Mouse (Mus musculus) E14TG2a.4 (cell line): Measurements from ENCODE around the gene Nsmce1.
A peak's percentile ranks its signal among the peaks of the same experiment; 100 is the strongest.

Source experiments
- H3K27me3 ChIP-seq: 2 replicates; pipeline ENCODE4 v1.6.1; 2014; ENCODE audit warnings: low read length, control low read depth; ENCODE audit not compliant: insufficient read depth
- H3K36me3 ChIP-seq: 2 replicates; pipeline ENCODE4 v1.6.1; 2014; ENCODE audit warnings: low read length, control low read depth; ENCODE audit not compliant: insufficient read depth
- H3K4me1 ChIP-seq: replicated peaks from 2 replicates; pipeline ENCODE4 v1.6.1; 2014; ENCODE audit warnings: low read depth, low read length, control low read depth
- H3K4me3 ChIP-seq: replicated peaks from 2 replicates; pipeline ENCODE4 v1.5.1; 2014; ENCODE audit warnings: mild to moderate bottlenecking, low read length
- H3K9me3 ChIP-seq: 2 replicates; pipeline ENCODE4 v1.6.1; 2014; ENCODE audit warnings: low read length, control low read depth
- CTCF ChIP-seq: conservative IDR thresholded peaks from 2 replicates; pipeline ENCODE4 v1.5.1; 2014; ENCODE audit warnings: low read length
- NANOG ChIP-seq: IDR thresholded peaks from 2 replicates; pipeline ENCODE4 v1.6.1; 2014; ENCODE audit warnings: borderline replicate concordance, low read length, mixed read lengths
- POU5F1 ChIP-seq: IDR thresholded peaks from 2 replicates; pipeline ENCODE4 v1.6.1; 2014; ENCODE audit warnings: low read length, borderline replicate concordance

Gene Nsmce1

DNA sequence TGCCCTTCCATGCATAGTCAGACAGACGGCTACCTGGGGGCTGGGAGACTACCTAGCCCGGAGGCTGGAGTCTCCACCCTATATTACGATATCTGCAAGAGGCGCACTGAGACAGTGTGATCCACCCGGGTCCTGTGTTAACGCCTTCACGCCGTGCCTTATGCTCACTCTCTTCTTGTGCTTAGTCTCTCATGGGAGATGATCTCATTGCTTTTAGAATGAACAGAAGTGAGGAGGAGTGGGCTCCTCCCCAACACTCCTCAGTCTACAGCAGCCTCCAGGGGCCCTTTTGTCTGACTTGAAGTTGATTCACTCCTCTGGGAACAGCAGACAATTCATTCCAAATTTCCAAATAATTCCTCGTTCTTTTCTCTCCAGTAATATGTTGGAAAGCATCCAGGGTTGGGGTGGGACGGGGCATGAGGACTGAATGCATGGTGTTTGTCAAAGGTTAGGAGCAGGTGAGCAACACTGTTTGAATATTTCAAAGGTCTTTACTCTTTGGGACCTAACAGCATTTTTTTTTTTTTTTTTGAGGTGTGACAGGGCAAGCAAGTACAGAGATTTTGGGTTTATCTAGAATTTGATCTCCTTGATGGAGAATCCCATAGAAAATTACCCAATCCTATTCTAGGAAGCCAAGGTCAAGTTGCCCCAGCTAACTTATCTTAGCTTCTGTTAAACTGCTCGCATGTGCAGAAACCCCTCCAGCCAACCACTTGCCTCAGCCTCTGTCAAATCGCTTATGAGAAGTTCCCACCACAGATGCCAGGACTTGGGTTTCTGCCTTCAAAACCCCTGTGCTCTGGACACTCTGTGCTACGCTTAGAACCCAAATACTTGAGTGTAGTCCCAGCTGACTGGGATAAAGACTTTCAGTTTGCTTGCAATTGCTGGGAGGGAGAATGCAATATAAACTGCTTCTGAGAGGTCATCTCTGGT is 8.8 kb upstream of the Nsmce1 start:
- H3K4me1 ChIP-seq, result no peaks in the 10 kb centered on the region
- no peak for TF ChIP-seq NANOG
- no peak for TF ChIP-seq CTCF
- TF ChIP-seq POU5F1, result no peak
- H3K9me3 ChIP-seq, result no peaks in the 10 kb centered on the region
- H3K27me3 ChIP-seq, result peaks cover 8% of the 10 kb centered on the region; the same call in 1 of the 2 replicates
- no peaks in the 10 kb centered on the region for H3K36me3 ChIP-seq
- H3K4me3 ChIP-seq, result no peak overlapping the region

DNA sequence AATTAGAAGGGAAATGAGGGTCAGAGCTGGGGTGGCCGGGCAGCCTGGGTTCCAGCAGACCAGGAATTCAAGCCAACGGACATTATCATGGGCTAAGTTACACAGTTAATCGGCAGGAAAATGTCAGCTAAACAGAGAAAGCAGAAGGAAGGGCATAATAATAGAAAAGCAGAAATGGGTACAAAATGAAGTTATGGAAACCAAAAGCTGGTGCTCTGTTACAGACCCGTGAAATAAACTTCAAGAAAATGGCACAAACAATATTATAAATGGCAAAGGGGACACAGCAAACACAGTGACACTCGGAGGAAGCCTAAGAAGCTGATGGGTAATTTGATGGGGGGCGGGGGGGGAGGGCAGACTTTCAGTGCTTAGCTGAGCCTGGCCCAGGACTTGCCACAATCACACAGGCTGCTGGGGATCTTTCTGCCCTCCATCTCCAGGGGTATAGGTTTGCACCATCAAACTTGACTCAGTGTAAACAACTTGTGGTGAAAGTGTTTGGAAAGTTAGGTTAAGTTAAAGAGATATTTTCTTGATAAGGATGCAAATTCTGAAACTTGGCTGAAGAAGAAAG is 4.6 kb upstream of the Nsmce1 start:
- H3K27me3 ChIP-seq, result peaks cover 8% of the 10 kb centered on the region; the same call in 1 of the 2 replicates
- no peak overlapping the region for H3K4me3 ChIP-seq
- H3K9me3 ChIP-seq, result no peaks in the 10 kb centered on the region
- peaks cover 34% of the 10 kb centered on the region for H3K4me1 ChIP-seq
- no peaks in the 10 kb centered on the region for H3K36me3 ChIP-seq
- no peak for TF ChIP-seq POU5F1

- Histone ChIP-seq H3K36me3 (peaks cover 5% of the 10 kb centered on the region; the same call in 1 of the 2 replicates), H3K27me3 (no peaks in the 10 kb centered on the region), H3K4me1 (peaks cover 54% of the 10 kb centered on the region), H3K9me3 (no peaks in the 10 kb centered on the region), H3K4me3 (peak overlapping the region; percentile 84; the same call in 1 of the 2 replicates)
- TF ChIP-seq CTCF, result no peak
- no peak for TF ChIP-seq POU5F1
- no peak for TF ChIP-seq NANOG
These were observed 1.2 kb upstream of the Nsmce1 start for GRCm38 (mm10) chr7:125492551-125492950.

DNA sequence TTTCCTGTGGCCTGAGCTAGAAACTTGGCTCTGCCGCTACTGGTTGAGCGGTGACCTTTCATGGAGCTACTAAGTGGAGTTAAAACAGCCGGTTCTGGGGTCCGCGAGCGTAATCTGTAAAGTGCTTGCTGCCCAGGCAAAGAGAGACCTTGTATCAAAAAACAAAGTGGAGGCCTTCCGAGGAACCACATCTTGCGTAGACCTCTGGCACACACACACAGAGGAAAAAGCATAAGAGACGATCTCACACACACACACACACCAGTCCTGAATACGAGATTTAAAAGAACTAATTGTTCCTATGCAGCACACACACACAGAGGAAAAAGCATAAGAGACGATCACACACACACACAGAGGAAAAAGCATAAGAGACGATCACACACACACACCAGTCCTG is 364 bp upstream of the Nsmce1 start:
- no peaks in the 10 kb centered on the region for H3K27me3 ChIP-seq
- TF ChIP-seq CTCF (no peak), NANOG (no peak), POU5F1 (no peak)
- H3K4me1 ChIP-seq, result peaks cover 62% of the 10 kb centered on the region
- H3K36me3 ChIP-seq, result peaks cover 5% of the 10 kb centered on the region
- H3K4me3 ChIP-seq, result peak overlapping the region; percentile 84
- H3K9me3 ChIP-seq, result no peaks in the 10 kb centered on the region

DNA sequence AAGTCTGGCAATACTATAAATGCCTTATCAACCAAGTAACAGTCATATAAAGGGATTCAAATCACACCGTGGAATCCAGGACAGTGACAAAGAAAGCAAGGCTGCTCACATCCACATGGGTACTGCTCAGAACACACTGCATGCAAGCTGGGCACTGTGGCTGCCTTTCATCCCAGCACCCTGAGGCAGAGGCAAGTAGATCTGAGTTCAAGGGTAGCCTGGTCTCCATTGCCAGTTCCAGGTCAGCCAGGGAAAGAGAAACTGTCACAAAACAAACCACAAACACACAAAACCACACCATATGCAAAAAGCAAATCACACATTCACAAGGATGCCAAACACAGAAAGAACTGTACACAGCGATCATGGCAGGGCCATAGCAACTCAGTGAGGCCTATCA is 1.8 kb downstream of the Nsmce1 start:
- H3K9me3 ChIP-seq, result no peaks in the 10 kb centered on the region
- H3K27me3 ChIP-seq, result no peaks in the 10 kb centered on the region
- H3K4me1 ChIP-seq, result peaks cover 61% of the 10 kb centered on the region
- TF ChIP-seq NANOG (no peak), CTCF (no peak)
- H3K4me3 ChIP-seq, result no peak overlapping the region
- H3K36me3 ChIP-seq, result peaks cover 23% of the 10 kb centered on the region

- H3K4me1 ChIP-seq, result peaks cover 52% of the 10 kb centered on the region
- H3K4me3 ChIP-seq, result no peak overlapping the region
- H3K27me3 ChIP-seq, result no peaks in the 10 kb centered on the region
- no peak for TF ChIP-seq POU5F1
- no peak for TF ChIP-seq NANOG
- no peak for TF ChIP-seq CTCF
- no peaks in the 10 kb centered on the region for H3K9me3 ChIP-seq
- peaks cover 28% of the 10 kb centered on the region for H3K36me3 ChIP-seq
These were observed 2.7 kb downstream of the Nsmce1 start for GRCm38 (mm10) chr7:125488706-125489105.

- H3K9me3 ChIP-seq, result no peaks in the 10 kb centered on the region
- H3K4me3 ChIP-seq, result no peak overlapping the region
- H3K36me3 ChIP-seq, result peaks cover 43% of the 10 kb centered on the region
- H3K27me3 ChIP-seq, result no peaks in the 10 kb centered on the region
- TF ChIP-seq NANOG (no peak), CTCF (no peak), POU5F1 (no peak)
- peaks cover 37% of the 10 kb centered on the region for H3K4me1 ChIP-seq
These were observed 4.3 kb downstream of the Nsmce1 start for GRCm38 (mm10) chr7:125487126-125487525.

- Histone ChIP-seq H3K4me3 (no peak overlapping the region), H3K4me1 (peaks cover 32% of the 10 kb centered on the region), H3K36me3 (peaks cover 51% of the 10 kb centered on the region), H3K27me3 (no peaks in the 10 kb centered on the region), H3K9me3 (no peaks in the 10 kb centered on the region)
- no peak for TF ChIP-seq CTCF
- no peak for TF ChIP-seq POU5F1
- TF ChIP-seq NANOG, result no peak
These were observed 5.2 kb downstream of the Nsmce1 start for GRCm38 (mm10) chr7:125486121-125486630.

GRCm38 (mm10) chr7:125484791-125485190 is 6.6 kb downstream of the Nsmce1 start:
- Histone ChIP-seq H3K4me3 (no peak overlapping the region), H3K27me3 (no peaks in the 10 kb centered on the region), H3K9me3 (no peaks in the 10 kb centered on the region), H3K4me1 (peaks cover 22% of the 10 kb centered on the region; the same call in 1 of the 2 replicates), H3K36me3 (peaks cover 63% of the 10 kb centered on the region)
- no peak for TF ChIP-seq CTCF
- TF ChIP-seq NANOG, result no peak
- no peak for TF ChIP-seq POU5F1
